Mouse (Mus musculus) A20 (cell line): ENCODE measurements around the gene Wdr46.
"Not testable (repeated sequence)": the region's sequence is repeated elsewhere in the genome, so short reads cannot be mapped to it uniquely, and the experiment has no call there.

Source experiments
- DNase-seq: peaks from one replicate; pipeline ENCODE4 v3.0.0-alpha.2; 2011; ENCODE audit warnings: low read depth, low spot score

Wdr46 gene

DNA sequence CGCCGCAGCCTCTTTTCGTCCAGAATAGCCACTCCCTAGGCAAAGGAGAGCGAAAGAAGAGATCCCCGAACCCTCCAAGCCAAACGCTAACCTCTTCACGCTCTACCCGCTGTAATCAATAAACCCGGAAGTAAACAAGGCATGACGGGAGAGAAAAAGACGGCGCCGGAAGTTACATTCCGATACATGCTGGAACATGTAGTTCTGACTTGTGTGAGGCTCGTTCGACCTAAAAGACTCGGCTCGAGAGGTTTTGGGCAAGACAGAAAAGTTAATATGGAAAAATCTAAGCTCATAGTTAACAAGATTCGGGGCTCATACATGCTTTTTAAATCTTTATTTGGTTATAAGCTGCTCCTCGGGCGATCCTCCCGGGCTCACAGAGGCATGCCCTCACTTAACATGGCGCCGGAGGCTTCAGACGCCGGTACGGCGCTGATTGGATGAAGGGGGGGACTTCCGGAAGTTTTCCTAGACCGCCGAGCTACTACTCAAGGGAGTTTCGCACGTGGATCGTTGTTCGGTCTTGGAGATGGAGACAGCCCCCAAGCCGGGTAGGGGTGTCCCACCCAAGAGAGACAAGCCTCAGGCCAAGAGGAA lies at the start of gene Wdr46, which contains the start of gene Pfdn6:
Gene Wdr46, plus strand, starts transcription at position 455 of the 600 bp plus-strand sequence.
Gene Pfdn6, minus strand, starts transcription at position 138 of the 600 bp plus-strand sequence.
- peak; percentile 95 for DNase-seq

DNA sequence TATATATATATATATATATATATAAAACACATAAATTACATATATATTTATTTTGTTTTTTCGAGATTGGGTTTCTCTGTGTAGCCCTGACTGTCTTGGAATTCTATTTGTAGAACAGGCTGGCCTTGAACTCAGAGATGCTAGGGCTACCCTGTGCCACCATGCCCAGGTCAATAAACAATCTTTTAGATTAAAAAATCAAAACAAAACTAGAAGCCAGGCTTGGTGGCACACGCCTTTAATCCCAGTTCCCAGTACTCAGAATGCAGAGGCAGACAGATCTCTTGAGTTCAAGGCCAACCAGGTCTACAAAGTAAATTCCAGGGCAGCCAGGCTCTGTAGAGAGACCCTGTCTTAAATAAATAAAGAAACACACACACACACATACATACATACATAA lies 49.1 kb upstream of the Wdr46 start:
- no peak for DNase-seq

DNA sequence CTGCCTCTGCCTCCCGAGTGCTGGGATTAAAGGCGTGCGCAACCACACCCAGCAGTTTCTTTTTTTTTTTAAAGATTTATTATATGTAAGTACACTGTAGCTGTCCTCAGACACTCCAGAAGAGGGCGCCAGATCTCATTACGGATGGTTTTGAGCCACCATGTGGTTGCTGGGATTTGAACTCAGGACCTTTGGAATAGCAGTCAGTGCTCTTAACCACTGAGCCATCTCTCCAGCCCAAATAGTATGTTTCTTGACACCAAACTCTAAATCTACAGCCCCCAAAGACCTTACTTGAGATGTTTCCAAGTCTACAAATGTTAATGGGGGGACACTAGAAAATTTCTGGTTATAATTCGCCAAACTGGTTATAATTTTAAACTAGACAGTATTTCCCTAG lies 48.6 kb upstream of the Wdr46 start:
- DNase-seq = not testable (repeated sequence)

DNA sequence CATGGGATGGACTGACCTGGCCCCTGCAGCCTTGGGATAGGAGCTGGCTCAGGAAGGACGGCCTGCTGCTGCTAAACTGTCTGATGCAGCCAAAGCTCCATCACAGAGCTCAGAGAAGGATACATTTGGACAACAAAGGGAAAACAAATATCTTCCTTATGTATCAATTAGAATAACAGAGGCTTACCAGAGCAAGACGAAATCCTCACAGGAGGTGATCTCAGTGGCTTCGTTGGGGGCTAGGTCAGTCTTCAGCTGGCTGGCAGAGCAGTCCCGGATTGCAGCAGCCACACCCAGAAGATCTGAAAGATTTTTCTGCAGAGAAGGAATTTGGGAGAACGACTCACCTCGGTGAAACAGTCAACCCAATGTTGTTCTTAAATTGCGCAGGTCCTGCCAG lies 48.0 kb upstream of the Wdr46 start:
- DNase-seq = no peak

DNA sequence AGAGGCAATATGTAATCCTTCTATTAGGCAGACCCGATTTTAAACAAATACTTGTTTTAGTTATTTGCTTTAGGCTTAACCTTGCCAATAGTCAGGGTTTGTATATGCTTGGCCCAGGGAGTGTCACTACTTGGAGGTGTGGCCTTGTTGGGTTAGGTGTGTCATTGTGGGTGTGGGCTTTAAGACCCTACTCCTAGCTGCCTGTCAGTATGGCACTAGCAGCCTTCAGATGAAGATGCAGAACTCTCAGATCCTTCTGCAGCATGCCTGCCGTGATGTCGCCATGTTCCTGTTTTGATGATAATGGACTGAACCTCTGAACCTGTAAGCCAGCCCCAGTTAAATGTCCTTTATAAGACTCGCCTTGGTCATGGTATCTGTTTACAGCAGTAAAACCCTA lies 47.4 kb upstream of the Wdr46 start:
- not testable (repeated sequence) for DNase-seq

DNA sequence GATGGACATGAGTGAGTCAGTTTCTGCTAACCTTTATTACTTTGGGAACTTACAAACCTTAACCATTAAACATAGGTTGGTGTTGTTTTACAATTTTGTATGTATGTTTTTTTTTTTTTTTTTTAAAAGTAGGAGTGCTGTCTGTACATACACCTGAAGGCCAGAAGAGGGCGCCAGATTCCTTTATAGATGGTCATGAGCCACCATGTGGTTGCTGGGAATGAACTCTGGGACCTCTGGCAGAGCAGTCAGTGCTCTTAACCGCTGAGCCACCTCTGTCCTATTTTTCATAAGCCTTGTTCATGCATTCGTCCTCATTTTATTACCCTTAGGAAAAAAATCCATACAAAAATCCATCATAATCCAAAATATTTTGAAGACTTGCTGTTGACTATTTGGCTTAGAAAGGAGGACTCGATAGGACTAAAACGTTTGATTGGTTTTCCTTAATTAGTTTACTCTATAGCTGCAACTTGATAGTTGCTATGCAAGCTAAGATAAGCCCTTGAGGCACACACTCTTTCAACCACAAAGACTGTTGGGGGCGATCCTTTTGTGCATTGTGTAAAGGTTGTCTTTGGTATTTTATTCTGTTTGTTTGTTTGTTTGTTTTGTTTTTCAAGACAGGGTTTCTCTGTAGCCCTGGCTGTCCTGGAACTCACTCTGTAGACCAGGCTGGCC lies 43.2 kb upstream of the Wdr46 start:
- peak; percentile 82 for DNase-seq

DNA sequence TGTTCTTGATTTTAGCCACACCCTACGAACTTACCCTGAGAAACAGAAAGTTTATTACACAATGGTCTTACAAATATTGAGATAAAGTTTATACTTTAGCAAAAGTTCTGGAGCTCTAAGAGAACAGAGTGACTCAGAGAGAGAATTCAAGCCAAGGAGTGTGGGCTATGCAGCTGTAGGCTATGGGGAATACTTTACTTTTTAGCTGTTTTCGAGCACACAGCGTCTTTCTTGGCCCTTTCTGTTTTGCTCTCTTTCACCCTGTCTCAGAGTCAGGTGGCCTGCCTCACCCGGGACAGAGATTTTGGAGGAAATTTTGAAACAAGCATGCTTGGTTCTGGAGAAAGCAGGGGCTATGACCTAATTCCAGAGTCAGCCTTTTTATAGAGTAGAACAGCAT lies 42.3 kb upstream of the Wdr46 start:
- not testable (repeated sequence) for DNase-seq

DNA sequence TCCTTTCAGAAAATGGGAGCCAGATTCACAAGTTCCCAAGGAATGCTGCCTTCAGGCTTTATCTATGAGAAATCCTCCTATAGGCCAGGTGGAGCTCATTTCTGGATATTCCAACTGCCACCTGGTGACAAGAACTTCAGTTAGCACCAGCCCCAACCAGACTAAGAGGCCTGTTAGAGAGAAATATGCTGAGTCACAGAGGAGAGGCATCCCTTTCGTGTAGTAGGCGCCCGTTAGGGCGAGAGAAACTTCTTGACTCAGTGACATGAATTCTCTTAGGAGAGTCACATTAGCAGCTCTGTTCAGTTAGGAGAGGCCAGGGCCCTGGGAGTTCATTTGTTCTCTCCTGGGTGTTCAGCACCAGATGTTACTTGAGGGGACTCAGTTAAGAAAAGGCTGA lies 40.8 kb upstream of the Wdr46 start:
- no peak for DNase-seq

DNA sequence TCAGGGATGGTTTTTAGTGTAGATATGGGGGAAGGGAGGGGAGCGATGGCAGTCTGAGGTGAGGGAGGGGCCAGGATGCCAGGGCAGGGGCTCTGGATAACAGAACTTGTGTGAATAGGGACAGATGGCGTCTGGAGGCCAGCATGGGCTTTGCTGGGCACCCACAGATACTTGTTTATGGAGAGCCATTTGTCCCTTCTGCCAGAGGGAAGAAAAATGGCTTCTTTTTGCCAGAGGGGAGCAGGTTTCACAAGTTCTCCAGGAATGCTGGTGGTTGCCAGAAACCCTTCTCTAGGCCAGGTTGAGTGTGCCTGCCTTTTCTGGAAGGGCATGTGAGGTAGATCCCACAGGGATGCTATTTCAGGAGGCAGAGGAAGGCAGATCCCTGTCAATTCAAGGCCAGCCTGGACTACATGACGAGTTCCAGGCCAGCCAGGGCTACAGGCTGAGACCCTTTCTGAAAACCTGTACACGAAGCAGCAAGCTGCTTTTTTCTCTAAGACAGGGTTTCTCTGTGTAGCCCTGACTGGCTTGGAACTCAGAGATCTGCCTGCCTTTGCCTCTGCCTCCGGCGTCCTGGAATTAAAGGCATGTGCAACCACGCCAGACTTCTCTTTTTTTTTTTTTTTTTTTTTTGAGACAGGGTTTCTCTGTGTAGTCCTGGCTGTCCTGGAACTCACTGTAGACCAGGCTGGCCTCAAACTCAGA lies 40.0 kb upstream of the Wdr46 start:
- DNase-seq = no peak

DNA sequence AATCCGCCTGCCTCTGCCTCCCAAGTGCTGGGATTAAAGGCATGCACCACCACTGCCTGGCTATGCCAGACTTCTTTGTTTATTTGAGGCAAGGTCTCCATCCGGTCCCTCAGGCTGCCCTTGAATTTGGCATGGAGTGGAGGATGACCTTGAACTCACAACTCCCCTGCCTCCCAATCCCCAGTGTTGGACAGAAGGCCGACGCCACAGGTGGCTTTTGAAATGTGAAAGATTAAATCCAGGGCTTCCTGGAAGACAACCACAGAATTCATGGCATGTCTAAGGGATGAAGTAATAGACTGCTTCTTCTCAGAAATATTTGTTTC lies 39.5 kb upstream of the Wdr46 start:
- DNase-seq = no peak

DNA sequence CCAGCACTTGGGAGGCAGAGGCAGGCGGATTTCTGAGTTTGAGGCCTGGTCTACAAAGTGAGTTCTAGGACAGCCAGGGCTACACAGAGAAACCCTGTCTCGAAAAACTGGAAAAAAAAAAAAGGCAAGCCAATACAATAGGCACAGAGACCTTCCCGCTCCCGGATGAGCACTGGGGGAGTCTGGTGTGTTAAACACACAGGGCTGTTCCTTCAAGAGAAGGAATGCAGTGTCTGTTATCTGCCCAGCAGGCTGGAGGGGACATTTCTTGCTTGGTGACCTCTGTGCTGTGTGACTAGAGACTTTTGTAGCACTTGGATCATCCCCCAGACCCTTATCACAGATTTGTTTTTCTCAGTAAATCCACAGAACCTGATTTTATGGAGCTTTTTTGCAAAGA lies 38.8 kb upstream of the Wdr46 start:
- no peak for DNase-seq

DNA sequence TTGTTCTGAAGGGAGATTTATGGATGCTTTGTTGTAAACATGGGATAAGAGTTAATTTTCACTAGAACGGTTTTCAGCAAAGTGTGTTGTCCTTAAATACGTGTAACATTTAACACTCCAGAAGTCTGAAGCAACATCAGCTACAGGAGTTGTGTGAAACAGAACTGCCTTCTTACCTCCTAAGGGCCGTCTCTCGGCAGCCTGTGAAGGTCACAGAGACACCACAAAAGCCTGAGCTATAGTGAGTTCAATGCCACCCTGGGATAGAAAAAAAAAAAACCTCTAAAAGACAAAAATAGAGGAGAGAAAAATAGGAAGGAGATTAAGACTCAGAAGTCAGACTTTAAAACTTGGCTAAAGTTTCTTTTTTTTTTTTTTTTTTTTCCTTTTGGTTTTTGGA lies 38.4 kb upstream of the Wdr46 start:
- no peak for DNase-seq

DNA sequence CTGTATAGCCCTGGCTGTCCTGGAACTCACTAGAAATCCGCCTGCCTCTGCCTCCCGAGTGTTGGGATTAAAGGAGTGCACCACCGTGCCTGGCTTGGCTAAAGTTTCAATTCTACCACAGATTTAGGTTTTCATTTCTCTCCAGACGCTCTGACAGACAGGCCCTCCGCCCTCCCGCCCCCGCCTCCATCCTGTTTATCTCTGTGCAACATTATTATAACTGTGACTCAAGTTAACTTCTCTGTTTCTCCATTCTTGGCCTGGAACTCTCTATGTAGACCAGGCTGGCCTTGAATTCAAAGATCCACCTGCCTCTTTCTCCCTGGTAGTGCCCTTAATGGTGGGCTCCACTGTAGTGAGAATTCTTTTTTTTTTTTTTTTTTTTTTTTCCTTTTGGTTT lies 38.0 kb upstream of the Wdr46 start:
- DNase-seq = no peak

DNA sequence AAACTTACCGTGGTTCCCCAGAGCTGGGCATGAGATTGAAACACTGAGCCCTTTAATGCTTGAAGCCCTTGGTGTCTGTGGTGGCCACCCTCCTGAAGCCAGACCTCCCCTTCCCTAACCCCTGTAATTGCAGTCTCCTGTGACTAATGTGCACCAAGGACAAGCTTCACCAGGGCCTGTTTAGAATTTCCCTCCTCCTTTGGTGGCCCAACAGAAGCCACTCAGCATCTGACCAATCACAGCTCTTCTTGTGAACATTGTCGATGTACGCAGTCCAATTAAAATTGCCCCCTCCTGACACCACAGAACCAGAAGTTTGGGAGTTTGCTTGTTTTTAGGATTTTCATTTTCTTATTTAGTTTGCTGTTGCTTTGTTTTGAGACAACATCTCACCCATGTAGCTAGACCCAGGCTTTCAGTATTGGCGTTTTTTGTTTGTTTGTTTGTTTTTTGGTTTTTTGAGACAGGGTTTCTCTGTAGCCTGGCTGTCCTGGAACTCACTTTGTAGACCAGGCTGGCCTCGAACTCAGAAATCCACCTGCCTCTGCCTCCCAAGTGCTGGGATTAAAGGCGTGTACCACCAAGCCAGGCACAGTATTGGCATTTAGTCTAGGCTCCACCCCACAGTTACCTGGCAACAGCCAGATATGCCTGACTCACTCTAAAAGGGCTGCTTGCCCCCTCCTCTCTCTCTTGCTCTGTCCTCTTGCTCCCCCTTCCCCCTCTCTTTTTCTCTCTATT lies 36.4 kb upstream of the Wdr46 start:
- DNase-seq = peak; percentile 62

DNA sequence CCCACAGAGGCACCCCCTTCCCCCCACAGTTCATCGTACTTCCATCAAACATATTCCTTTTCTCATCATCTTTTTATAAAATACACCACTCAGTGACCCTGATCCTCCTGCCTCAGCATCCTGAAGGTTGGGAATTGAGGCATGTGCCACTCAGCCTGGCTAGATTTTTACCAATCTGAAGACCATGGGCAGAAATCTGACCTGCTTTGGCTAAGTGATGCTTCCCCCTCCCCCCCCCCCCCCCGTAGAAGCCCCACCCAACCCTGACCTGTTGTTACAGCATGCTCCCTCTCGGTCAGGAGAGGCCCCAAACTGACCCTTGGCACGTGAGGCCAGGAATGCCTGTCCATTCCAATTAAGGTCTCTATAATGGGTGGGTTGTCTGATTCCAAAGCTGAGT lies 35.6 kb upstream of the Wdr46 start, which contains the start of gene Platr17:
Gene Platr17, plus strand, starts transcription at position 301 of the 400 bp plus-strand sequence.
- DNase-seq = not testable (repeated sequence)

DNA sequence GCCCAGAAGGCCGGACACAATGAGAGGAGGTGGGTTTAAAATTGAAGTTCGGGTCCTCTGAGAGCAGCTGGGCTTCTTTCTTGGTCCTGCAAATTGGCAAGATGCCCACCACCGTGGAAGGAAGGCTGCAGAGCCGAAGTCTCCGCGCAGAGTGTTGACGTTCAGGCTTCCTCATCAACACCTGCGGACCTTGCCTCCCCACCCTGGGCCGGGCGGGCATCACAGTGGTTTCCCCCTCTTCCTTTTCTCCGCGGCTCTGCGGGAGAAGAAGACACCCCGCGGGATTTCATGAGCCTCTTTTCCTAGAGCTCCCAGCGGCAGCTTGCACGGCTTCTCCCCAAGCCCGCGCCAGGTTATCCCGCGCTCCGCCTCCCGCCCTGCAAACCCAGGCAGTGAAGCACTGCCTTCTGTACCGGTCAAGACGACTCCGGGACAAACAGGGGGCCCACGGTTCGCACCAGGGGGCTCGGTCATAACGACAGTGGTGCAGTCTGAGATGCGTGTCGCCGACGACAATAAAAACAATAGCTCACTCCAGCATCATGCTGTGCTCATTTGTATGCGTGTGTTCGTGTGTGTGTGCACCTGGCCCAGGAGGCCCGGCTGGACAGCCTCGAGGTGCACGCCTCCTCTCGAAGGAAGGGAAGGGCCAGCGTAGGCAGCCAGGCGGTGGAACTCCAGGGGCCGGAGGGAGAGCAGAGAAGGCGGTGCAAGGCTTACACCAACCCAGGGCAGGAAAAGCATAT lies 32.0 kb upstream of the Wdr46 start:
- DNase-seq = peak; percentile 81

DNA sequence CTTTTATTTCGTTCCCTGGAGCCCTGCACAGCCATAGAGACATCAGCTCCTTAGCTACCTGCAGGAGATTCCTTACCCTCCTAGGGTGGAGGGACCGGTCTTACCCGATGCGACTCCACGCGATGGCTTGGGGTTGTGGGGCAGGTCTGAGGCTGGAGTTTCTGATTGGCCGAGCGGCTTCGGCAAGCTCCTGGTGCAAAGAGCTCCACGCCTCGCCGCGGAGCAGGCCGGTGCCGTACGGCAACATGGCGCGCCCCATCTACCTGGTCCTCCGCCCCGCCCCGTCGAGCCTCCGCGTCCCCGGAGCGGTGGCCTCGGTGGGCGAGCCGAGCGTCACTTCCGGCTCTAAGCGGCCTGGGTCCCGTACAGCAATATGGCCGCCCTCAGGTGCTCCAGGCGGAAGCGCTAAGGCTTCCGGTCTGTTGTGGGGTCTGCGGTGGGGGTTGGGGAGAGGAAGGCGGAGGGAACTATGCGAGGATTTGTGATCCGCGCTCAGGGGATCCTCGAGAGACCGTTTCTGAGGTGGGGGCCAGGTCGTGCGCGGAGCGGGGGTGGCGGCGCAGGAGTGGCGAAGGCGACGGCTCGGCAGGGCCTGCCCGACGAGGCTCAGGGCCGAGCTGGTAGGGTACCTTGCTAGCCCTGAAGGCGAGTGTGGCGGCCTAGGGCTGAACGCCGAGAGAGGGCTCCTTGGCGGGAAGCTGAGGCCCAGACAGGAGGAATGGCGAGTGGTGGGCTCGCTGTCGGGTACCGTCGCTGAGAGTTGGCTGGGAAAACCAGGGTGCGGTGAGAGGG lies 31.2 kb upstream of the Wdr46 start, which contains the start of gene Daxx:
Gene Daxx, plus strand, starts transcription at position 338 of the 792 bp plus-strand sequence.
- peak; percentile 100 for DNase-seq

DNA sequence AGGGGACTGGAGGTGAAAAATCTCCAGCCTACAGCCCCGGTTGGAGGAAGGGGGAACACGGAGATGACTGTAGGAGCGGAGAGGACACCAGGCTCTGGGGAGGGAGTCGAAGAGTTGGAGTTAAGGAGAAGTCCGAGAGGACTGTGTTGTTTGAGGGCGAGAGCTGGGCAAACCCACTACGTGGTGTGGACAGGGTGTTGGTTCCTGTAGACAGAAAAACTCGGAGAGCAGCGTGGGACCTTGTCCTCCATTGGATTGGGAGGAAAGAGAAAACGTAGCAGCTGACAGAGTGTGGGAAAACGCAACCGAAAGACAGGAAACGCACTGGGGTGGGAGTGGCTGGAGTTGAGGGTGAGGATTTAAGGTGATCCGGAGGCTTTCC lies 30.6 kb upstream of the Wdr46 start:
- no peak for DNase-seq

DNA sequence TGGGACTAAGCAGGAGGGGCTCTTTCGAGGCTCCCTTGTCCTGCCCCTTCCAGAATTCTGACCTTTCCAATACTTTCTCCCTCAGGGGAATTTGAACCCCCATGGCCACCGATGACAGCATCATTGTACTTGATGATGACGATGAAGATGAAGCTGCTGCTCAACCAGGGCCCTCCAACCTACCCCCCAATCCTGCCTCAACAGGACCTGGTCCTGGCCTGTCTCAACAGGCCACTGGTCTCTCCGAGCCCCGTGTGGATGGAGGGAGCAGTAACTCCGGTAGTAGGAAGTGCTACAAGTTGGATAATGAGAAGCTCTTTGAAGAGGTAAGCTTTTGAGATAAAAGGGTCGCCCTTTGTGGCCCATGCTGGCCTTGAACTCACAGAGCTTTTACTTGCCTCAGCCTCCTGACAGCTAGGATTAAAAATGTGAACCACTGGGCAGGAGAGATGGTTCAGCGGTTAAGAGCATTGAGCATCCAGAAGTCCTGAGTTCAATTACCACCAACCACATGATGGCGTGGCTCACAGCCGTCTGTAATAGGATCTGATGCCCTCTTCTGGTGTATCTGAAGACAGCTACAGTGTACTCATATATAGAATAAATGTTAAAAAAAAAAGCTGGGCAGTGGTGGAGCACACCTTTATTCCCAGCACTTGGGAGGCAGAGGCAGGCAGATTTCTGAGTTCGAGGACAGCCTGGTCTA lies 30.0 kb upstream of the Wdr46 start:
- DNase-seq = peak; percentile 74
